Mouse (Mus musculus) spleen, postnatal 4 days (tissue): Measurements from ENCODE around the gene Itprid1.

Source experiments
- DNase-seq, 2 experiments: peaks; one replicate each; pipeline ENCODE4 v3.0.0; 2022; ENCODE audit warnings: low spot score in 2 of 2

Itprid1 gene

GRCm38 (mm10) chr6:55836650-55837320 is at the start of gene Itprid1:
Itprid1 (plus strand) TSS chr6:55836895.
- no peak for DNase-seq

DNA sequence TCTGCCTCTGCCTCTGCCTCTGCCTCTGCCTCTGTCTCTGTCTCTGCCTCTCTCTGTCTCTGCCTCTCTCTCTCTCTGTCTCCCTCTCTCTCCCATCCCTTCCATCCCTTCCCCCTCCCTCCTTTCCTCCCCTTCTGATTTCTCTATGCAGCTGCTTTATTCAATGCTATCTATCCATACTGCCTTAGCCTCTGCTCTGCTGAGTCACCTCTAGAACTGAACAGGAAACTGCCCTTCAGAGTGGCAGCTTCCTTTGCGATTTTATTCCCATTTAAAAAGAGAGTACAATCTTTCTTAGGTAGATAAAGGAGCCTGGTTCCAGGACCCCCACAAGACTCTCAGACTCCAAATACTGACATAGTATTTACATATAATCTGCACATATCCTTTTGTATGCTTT is 47.1 kb upstream of the Itprid1 start:
- no peak for DNase-seq

DNA sequence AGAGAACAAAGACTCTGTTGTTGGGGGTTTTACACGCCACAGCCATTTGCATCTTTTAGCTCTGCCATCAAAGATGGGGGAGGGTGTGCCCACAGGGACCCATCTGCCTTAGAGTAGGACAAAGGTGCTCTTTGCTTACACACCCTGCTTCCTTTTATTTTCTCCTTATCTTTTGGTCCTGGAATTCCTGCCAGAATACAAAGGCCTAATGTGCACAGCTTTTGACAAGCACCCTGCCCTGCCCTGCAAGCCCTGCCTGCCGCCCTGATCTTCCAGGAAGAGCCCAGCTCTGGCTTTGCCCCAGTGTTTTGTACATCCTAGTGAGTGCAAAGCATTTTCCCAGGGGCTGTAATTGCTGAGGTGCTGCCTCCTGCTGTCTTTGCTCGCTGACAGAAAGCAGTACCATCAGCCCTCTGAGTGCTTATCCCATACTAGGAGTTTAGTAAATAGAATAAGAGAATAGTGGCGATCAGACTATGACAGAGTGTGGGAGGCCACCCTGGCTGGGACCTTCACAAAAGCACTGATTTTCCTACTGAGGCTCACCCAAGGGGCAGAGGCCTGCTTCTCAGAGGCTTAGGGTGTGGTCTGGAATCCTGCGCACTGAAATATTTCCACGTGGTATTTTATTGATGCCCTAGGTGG is 44.7 kb upstream of the Itprid1 start:
- no peak for DNase-seq

DNA sequence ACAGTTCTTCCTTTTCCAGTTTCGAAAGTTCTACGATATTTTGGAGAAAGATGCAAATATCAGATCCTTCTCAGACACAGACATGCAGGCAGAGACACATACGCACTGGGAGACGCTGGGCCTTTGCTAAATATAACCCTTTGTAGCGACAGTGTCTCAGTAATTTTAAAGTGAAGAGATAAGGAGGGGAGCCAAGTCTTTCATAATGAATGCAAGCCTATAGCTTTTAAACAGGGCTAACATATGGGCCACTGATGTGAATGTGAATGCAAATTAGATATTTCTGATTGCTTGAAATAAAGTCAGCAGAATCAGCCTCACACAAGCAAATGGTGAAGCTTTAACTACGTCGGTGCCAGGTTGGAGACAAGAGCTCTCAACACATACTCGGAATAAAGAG is 44.2 kb upstream of the Itprid1 start:
- DNase-seq: no peak

- no peak for DNase-seq
These were observed 34.0 kb upstream of the Itprid1 start for GRCm38 (mm10) chr6:55802686-55803085.

GRCm38 (mm10) chr6:55803357-55803756 is 33.3 kb upstream of the Itprid1 start:
- no peak for DNase-seq

DNA sequence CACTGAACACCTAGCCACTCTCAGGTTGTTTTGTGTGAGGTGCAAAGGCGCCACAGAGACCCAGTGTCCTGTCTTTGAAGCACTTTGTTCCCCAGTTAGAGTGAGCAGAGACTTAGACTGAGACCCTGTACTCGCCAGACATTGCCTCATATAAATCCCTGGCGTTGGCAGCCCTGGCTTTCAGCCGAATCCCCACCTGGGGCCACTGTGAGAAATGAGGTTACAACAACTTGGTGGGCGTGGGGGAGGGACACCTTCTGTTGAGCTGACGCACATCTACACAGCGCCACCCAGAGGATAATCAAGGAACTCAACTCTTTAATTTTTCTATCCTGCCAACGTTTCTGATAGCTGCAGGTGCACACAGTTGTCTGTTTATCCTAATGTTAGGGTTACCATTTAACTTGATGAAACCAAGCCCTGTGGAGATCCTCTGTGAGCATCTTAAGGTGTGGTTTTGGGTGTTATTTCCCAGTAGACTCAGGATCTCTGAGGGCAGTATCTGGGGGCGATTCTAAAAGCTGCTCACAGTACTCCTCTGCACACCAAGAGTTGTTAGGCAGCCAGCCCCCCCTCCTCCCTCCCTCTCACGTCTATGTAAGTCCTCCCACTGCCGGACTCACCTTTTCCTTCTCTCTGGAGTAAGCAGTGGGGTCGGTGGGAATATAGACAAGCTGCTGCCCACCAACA is 32.6 kb upstream of the Itprid1 start:
- DNase-seq: no peak

- no peak for DNase-seq
These were observed 32.1 kb upstream of the Itprid1 start for GRCm38 (mm10) chr6:55804681-55805000.

- no peak for DNase-seq
These were observed 31.2 kb upstream of the Itprid1 start for GRCm38 (mm10) chr6:55805291-55806137.

DNA sequence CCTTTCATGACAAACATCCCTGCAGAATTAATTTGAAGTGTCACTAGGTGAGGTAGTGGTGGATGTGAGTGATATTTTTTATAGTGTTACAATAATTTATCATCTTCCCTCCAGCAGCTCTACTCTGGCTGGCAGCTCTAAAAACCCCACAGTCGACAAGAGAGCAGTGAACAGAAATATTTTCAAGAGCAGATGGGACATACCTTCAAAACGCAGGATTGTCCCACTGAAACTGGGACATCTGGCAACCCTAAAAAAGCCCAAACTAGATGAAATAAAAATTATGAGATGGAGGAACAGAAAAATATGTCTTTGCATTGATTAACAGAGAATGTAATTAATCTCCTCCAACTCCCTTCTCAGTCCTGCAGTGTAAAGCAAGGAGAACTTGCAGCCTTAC is 30.2 kb upstream of the Itprid1 start:
- DNase-seq: no peak

- DNase-seq: no peak
These were observed 28.0 kb upstream of the Itprid1 start for GRCm38 (mm10) chr6:55808692-55809091.

- DNase-seq: no peak
These were observed 25.5 kb upstream of the Itprid1 start for GRCm38 (mm10) chr6:55811153-55811552.

DNA sequence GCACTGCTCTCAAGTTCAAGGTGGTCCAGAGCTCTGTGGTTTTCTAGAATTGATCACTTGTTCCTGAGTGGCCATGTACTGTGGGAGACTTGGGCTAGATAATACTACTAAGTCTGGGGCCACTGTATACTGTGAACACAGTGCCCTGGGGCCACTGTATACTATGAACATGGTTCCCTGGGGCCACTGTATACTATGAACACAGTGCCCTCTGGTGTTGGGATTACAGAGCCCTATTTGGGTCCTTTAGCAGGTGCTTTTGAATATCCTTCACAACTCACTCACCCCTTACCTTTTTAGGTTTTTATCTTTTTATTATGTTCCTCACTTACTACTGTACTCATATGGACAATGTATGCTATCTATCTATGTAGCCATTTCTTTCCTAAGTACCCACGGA is 24.3 kb upstream of the Itprid1 start:
- no peak for DNase-seq

- DNase-seq: no peak
These were observed 22.3 kb upstream of the Itprid1 start for GRCm38 (mm10) chr6:55814184-55814926.

GRCm38 (mm10) chr6:55816911-55817310 is 19.8 kb upstream of the Itprid1 start:
- no peak for DNase-seq

DNA sequence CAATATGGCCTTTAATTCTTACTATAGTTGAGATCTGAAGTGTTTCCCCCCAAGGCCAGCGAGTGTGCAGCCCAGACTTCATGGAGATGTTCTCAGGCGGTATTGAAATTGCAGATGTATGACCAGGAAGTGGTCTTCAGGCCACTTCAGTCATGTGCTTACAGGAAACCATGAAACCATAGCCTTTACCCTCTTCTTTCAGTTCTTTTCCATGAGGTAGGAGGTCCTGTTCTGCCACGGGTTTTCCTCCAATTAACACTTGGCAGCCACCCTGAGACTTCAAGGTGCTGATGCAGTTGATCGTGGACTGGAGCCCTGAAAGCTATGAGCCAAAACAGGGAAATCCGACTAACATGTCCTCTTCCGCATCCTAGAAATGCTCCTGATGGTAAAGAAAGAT is 7.0 kb upstream of the Itprid1 start:
- DNase-seq: no peak

GRCm38 (mm10) chr6:55852589-55852988 is 15.9 kb downstream of the Itprid1 start:
- no peak for DNase-seq

DNA sequence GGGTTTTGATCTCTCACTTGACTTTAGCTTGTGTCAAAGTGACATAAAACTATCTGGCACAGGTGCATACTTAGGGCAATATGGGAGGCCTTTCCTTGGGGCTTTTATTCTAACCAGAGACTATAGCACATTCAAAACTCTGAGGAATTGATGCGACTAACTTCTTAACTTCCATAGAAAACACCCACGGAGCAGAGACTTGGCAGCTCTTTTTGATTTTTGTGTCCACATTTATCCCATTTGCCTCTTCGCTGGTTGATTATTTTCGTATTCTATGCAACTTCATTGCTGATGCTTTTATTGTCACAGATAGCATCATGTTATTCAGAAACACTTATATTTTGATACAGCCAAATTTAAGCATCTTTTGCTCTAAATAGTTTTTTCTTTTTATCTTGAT is 19.4 kb downstream of the Itprid1 start:
- DNase-seq: no peak

DNA sequence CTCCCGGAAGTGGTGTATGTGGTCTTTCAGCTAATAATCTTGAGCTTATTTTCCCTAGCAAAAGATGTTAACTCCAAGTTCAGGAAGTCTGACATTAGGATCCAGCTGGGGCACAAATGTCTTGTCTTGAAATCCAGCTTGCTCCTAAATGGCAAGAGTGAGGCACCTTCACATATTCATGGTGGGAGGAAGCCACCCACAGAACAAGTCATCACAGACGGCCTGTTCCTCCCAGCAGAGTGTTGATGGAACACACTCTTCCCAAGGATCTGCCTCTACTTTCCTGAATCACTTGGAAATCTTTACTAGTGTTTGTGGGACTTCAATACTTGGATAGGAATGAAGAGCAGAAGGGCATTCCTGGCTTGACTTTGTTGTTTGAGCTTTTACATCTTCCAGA is 28.5 kb downstream of the Itprid1 start:
- DNase-seq: no peak

GRCm38 (mm10) chr6:55879356-55879960 is 42.8 kb downstream of the Itprid1 start:
- DNase-seq: no peak

GRCm38 (mm10) chr6:55880886-55881285 is 44.2 kb downstream of the Itprid1 start:
- no peak for DNase-seq
